Mouse (Mus musculus): ENCODE data around the gene C9orf72. TPM values are rescaled to one million over a fixed set of nuclear protein-coding genes. Genes with fewer than 3 reads are reported as not detected.

Gene C9orf72
- polyA plus RNA-seq, 1 experiment from 2014 or later = 11.1 TPM

- no peaks in the 10 kb centered on the region for H3K27me3 ChIP-seq
- no peak overlapping the region for H3K4me2 ChIP-seq (replicated peaks)
- H3K9me3 ChIP-seq = no peaks in the 10 kb centered on the region
- no peak for ATAC-seq (ENCODE audit: low FRiP score, low read depth)
- 90% methylated on average over 3 of the region's 3 CpGs for WGBS
- H3K27ac ChIP-seq = no peak overlapping the region
- no peak overlapping the region for H3K4me3 ChIP-seq
- H3K36me3 ChIP-seq = no peaks in the 10 kb centered on the region
- peaks cover 9% of the 10 kb centered on the region for H3K4me1 ChIP-seq
- no peak overlapping the region for H3K9ac ChIP-seq
These were observed 75.3 kb downstream of the C9orf72 start for GRCm38 (mm10) chr4:35150706-35151105.

GRCm38 (mm10) chr4:35148326-35148725 lies 77.6 kb downstream of the C9orf72 start:
- H3K27me3 ChIP-seq = no peaks in the 10 kb centered on the region
- H3K4me1 ChIP-seq = peaks cover 12% of the 10 kb centered on the region
- H3K4me2 ChIP-seq (replicated peaks) = no peak overlapping the region
- 87% methylated on average over 4 of the region's 4 CpGs for WGBS
- ATAC-seq (ENCODE audit: low FRiP score, low read depth) = no peak
- no peaks in the 10 kb centered on the region for H3K9me3 ChIP-seq
- H3K4me3 ChIP-seq = no peak overlapping the region
- H3K36me3 ChIP-seq = no peaks in the 10 kb centered on the region
- no peak overlapping the region for H3K27ac ChIP-seq
- no peak overlapping the region for H3K9ac ChIP-seq

GRCm38 (mm10) chr4:35146597-35146996 lies 79.4 kb downstream of the C9orf72 start:
- Histone ChIP-seq H3K9me3 (no peaks in the 10 kb centered on the region), H3K27ac (no peak overlapping the region), H3K27me3 (no peaks in the 10 kb centered on the region), H3K4me1 (peaks cover 18% of the 10 kb centered on the region), H3K36me3 (no peaks in the 10 kb centered on the region), H3K4me2 (replicated peaks) (no peak overlapping the region), H3K9ac (no peak overlapping the region), H3K4me3 (no peak overlapping the region)
- WGBS = 91% methylated on average over 5 of the region's 5 CpGs
- no peak for ATAC-seq (ENCODE audit: low FRiP score, low read depth)

GRCm38 (mm10) chr4:35145726-35146125 lies 80.2 kb downstream of the C9orf72 start:
- H3K27ac ChIP-seq = no peak overlapping the region
- H3K36me3 ChIP-seq = no peaks in the 10 kb centered on the region
- no peaks in the 10 kb centered on the region for H3K27me3 ChIP-seq
- H3K9me3 ChIP-seq = no peaks in the 10 kb centered on the region
- H3K4me3 ChIP-seq = no peak overlapping the region
- WGBS = 89% methylated on average over 10 of the region's 10 CpGs
- H3K4me2 ChIP-seq (replicated peaks) = no peak overlapping the region
- peaks cover 18% of the 10 kb centered on the region for H3K4me1 ChIP-seq
- no peak overlapping the region for H3K9ac ChIP-seq
- no peak for ATAC-seq (ENCODE audit: low FRiP score, low read depth)

GRCm38 (mm10) chr4:35143472-35144102 lies 82.4 kb downstream of the C9orf72 start:
- peaks cover 18% of the 10 kb centered on the region for H3K4me1 ChIP-seq
- H3K4me2 ChIP-seq (replicated peaks) = peak overlapping the region; percentile 44
- H3K9ac ChIP-seq = no peak overlapping the region
- 40% methylated on average over 12 of the region's 12 CpGs for WGBS
- H3K27me3 ChIP-seq = no peaks in the 10 kb centered on the region
- no peak overlapping the region for H3K4me3 ChIP-seq
- peak; percentile 64; the same call in 1 of the 2 replicates for ATAC-seq (ENCODE audit: low FRiP score, low read depth)
- H3K27ac ChIP-seq = peak overlapping the region; percentile 74; the same call in 1 of the 2 replicates
- H3K9me3 ChIP-seq = no peaks in the 10 kb centered on the region
- H3K36me3 ChIP-seq = no peaks in the 10 kb centered on the region

Other genes starting within 250 kb of the C9orf72 start
- 0.31 and 0.33 TPM in 2 replicates for gene Ifnk, start 74.1 kb downstream of the C9orf72 start, polyA plus RNA-seq (2015; fragmentation: Nextera tagmentation; extraction: Ambion mirVana)
- 13.3 and 13.5 TPM in 2 replicates for gene Mob3b, start 68.7 kb downstream of the C9orf72 start, polyA plus RNA-seq (2015; fragmentation: Nextera tagmentation; extraction: Ambion mirVana)

Measured in limb, embryonic 13.5 days (tissue).